Mouse (Mus musculus) mesoderm, embryonic 11.5 days (tissue): ENCODE results near the gene Mus81.
"Not testable (repeated sequence)": the region's sequence is repeated elsewhere in the genome, so short reads cannot be mapped to it uniquely, and the experiment has no call there.

Experiments used
- DNase-seq: peaks from one replicate; pipeline ENCODE4 v3.0.0-alpha.2; 2012; ENCODE audit warnings: low read depth, low spot score

Gene Mus81

DNA sequence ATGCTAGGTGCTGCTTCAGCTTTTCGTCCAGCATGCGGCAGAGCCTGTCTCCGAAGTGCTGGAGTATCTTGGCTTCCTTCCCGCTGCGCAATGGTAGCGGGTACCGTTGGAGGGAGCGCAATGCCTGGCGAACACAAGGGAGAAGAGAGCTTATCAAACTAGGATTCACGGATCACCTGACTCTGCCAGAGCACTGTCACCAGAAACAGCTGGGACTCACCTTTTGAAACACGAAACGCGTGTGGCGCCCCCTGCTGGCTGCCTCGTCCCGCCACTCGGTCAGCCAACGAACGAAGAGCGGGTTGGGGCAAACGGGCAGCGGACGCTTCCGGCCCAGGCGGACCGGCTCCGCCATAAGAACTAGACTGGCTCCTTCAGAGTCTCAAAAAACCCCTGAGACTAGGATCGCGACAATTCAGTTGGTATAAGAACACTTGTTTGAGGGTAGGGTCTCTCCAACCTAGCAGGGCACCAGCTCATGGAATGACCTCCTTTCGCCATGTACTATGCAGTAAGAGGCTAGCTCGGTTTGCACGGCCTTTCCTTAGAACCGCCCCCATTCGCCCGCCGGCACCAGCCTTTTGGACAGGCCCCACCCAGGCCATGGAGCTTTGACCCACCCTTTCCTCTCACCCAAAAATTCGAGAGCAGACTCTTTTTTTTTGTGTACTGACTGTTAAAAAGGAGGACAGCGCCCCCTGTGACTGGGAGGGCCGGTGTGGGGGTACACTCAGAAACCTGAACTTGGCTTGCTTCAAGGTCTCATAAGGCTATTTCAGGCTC lies at the start of gene Mus81:
TSS of gene Mus81 (minus strand) at position 635 of the 783 bp plus-strand sequence.
- DNase-seq: peak; percentile 94

DNA sequence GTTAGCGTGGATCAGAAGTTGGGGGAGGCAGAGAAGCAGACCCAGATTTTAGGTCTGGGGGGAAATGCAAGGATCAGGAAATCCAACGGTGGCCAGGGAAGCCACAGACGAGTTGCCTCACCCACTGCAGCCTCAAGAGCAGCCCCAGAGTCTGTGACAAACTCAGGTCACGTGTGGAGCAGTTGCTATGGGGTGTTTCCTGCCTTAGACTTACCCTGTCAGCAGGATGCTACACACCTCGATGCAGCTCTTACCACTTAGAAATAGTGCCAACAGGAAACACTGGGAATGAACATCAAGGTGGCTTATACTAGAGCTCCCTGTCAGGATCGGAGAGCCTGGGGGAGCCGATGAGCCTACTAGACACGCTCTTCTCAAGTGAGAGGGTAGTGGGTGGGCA lies 44.3 kb upstream of the Mus81 start:
- DNase-seq: no peak

DNA sequence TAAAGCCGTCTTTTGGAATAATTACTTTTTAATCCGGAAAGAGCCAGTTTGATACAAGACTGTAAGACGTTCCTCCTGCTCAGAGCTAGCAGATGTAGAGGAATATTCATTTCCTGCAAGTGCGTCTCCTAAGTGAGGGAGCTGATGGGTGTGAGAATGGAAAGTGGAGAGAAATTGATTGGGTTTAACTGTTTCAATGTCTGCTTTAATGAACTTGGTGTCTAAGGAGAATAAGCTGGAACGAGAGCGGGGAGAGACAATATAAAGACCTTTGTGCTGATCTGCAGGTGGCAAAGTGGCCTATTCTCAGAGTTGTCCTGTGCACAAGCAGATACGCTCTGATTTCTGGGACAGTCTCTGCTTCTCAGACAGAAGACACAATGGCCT lies 41.9 kb upstream of the Mus81 start:
- DNase-seq: no peak

DNA sequence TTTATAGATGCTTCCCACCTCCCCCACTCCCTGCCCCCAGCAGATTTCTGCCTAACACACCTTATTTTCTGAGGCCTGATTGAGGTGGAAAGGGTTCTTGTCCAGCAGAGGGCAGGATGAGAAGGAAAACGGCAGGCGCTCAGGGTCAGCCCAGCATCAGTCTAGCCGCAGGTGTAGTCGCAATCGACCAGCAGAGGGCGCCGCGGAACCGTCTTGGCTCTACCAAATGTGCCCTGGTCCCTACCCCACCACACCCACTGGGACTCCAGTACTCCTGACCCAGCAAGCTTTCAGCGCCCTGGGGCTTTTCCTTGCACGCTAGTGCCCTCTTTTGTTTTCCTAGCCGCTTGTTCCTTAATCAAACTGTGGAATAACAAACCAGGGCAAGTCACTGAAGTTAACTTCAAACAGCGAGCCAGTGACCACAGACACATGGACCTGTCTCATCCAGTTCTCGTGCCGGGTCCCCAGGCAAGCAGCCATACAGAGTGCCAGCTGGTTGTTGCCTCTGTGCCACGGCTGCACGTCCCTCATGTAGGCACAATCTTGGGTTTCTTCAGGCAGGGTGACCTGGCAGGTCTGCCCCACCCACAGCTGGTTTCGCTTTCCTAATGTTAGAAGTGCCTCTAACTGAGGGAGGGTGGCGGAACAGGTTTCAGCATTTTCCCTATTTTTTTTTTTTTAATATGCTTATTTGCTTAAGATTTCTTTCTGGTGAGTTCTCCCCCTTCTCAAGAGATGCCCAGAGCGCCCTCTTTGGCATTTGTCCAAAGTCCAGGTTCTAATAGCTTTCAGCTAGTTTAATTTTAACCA lies 41.3 kb upstream of the Mus81 start:
- DNase-seq: peak; percentile 93

DNA sequence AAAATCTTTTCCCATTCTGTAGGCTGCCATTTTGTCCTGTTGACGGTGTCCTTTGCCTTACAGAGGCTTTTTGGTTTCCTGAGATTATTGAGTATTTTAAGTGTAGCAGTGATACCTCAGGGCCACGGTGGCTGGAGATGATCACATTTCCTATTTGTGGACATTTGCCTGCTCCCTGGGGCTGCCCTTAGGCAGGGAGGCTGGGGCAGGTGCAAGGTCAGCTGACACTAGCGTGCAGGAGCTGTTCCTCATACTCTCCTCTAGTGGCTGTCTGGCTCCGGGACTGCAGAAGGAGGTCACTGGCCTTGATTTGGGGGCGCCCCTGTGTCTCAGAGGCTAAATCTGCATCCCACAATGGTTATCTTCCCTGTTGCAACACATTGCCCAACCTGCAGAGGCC lies 37.0 kb upstream of the Mus81 start:
- DNase-seq: no peak

DNA sequence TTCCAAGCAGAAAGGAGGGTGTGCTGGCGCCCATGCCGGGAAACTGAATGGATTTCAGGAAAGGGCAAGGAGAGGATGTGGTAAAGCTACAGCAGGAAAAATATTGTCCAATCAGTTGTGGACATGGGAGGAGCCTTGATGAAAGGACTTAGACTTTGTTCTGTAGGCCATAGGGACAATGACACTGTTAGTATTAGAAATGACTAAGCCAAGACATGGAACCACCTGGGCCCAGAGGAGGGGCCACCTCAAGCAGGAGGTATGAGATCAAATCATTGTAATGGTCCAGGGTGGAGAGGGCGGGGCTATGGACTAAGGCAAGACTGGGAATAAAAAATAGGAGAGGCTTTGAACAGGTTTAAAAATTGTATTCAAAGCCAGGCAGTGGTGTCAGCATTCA lies 30.5 kb upstream of the Mus81 start:
- DNase-seq: no peak

DNA sequence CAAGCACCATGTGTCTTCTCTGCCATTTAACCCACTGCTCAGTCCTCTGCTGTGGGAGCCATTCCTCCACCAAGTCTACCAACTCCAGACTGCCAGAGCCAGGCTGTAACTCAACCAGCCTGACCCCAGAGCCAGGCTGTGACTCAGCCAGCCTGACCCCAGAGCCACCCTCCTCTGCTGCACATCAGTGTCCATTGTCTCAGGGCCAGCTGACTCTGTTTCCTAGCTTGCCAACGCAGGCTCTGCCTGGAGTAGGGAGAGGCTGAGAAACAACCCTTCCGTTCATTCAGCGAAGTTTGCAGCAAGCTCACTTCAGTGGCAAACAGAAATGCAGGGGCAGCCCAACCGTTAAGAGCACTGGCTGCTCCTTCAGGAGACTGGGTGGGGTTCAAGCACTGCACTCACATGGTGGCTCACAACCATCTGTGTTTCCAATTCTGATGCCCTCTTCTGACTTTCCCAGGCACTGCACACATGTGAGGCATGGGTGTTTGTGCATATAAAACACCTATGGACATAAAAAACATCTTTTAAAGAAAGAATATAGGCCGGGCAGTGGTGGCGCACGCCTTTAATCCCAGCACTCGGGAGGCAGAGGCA lies 28.8 kb upstream of the Mus81 start:
- DNase-seq: no peak

DNA sequence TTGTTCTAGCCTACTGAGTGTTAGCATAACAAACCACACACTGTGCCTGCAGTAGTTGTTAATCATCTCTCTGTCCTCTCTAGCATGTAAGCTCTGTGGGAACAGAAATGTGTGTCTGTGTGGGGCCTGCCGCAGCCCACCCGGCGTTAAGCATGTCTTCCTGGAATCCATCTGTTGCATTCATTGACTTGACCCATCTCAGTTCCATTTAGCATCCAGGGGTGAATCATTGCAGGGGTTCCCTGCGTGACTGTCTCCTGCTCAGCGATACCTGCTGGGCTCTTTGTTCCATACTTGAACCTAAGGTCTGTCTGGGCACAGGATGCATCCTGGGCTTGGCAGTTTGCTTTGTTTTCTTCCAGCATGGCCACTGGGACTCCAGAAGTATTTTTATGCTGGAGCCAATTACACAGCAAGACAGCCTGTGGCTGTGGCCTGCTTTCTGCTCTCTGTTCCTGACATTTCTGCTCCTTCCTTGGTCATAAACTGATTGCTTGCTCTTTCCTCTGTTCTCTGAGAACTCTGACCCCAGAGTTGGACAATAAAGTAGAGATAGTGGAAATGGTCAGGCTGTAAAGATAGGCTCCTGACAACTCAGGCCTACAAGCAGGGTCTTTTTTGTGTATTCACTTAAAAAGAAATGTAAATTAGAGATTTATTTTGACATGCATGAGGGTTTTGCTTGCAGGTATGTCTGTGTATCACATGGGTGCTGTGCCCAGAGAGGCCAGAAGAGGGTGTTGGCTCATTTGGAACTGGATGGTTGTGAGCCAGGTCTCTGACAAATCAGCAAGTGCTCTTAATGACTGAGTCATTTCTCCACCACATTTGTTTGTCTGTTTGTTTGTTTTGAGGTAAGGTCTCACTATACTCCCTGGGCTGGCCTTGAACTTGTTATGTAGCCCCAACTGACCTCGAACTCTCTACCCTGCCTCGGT lies 27.9 kb upstream of the Mus81 start:
- no peak for DNase-seq

DNA sequence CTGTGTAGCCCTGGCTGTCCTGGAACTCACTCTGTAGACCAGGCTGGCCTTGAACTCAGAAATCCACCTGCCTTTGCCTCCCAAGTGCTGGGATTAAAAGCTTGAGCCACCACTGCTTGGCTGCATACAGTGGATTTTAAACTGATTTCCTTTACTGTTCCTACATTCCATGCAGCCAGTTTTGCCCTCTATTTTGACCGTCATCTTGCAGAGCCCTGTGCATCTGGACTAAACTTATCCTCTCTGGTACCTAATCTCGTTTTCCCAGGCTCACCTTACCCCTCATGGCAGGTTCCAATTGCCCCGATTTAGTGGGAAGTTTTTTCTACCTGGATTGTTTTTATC lies 24.8 kb upstream of the Mus81 start:
- no peak for DNase-seq

DNA sequence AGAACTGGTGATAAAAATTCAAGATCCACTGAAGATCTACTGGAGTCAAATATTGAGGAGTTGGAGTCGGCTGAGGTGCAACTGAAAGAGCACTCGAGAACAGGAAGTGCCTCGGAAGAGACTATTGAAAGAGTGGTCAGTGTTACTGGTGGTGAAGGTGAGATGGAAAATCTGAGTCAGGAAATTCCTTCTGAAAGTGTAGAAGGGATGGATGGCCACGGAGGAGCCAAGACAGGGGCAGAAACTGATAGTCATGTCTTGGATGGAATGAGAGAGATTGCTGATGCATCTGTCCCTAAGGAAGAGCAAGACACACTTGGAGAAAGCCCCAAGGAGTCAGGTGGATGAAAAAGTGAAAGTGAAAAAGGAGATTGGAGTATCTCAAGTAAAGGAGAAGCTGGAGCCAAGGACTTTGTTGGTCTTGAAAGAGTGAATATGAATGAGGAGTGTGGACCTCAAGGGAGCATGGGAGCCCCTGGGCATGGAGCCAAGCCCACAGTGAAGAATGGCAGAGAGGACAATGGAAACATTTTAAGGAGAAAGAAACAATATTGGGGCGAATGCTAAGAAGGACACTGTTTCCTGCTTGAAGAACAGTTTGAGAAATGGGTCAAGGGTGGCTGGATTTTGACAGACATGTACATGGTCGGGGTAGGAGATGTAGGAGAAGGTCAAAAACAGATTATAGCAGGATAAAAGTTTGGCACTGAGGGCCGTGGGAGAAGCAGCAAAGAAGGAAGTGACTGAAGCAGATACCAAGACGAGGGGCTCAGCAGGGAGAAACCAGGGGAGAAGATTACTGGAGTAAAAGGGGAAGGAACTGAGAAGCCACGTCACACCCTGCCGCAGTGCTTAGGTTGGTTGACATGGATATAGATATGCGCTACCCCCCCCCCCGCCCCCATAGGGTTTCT lies 24.1 kb upstream of the Mus81 start:
- DNase-seq: no peak

DNA sequence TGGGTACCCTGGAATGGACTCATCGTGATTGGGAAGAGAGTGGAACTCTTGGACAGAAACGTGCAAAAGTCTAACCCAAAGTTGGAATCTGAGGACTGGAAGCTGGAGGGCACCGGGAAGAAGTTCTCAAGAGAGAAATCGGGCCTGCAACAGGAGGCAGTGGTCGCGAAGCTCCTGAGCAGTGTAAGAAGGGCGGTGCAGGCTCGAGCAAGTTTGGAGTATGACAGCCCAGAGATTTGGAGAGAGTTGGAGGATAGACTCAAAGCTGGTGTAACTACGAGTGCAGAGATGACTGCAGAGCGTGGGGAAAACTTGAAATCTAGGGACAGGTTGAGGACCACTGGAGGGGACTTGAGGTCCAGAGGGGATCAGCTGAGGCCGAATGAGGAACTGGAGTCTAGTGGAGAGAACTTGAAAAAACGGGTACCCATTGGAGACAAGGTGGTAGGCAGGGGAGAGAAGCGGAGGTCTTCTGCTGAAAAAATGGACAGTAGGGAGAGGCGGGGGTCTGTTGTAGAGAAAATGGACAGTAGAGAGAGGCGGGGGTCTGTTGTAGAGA lies 23.0 kb upstream of the Mus81 start:
- DNase-seq: no peak

DNA sequence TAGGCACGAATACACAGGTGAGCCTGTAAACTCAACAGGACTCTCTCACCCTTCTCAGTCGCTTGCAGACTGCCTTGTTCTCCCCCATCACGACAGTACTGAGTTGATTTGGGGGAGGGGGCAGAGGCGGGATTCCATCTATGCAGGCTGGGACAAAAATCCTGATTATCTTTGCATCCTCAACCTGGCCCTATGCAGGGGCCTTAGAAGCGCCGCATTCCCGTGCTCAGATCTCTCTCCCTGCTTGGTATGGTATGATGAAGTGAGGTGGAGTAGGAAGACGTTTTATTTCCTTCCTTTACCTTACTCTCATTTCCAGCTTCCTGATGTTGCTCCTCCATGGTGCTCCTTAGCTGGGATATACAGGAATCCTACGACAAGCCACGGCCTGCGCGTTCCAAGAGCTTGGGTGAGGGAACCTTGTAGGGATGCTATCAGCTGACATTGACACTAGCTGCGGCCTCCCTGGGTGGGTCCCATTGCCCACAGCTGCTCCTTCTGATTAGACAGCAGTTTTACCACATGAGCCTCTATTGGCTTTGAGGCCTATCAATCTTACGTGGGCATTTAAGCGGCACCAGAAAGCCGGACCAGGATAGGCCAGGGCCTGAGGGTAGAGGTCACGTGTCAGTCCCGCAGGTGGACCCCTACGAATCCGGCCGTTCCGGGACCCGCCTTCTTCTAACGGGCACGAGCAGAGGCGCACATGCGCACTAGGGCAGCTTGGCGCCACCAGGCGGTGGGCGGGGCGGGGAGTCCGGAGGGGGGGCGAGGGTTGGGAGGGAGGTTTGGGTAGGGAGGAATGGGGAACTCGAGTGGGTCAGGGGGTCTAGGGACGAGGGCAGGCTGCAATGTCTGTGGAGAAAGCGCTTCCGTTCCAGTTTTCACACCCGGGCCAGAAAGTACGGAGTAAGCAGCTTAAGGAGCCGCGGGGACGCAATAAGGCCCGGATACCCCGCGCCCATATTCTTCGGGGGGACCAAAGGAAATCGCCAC lies 22.1 kb upstream of the Mus81 start, which contains the start of gene Snx32:
TSS of gene Snx32 (minus strand) at position 508 of the 996 bp plus-strand sequence.
- peak; percentile 98 for DNase-seq

DNA sequence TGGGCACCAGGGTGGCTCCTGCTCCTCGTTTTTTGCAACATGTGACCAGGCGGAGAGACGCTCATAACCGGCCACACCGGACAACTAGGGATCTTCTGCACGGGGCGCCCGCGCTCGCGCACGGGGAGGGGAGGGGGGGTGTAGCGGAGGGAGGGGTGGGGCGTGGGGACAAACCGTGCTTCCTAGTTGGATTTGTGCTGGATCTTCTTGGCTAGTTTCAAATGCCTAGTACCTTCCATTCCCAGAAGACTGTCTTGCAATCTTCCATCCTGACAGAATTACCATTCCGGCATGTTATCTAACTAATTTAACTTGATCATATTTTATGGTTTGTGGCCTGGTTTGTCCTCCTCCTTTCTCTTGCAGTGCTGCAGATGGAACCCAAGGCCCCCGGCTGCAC lies 15.5 kb upstream of the Mus81 start, which contains the start of gene 1700020D05Rik:
TSS of gene 1700020D05Rik (minus strand) at position 101 of the 400 bp plus-strand sequence.
- no peak for DNase-seq

DNA sequence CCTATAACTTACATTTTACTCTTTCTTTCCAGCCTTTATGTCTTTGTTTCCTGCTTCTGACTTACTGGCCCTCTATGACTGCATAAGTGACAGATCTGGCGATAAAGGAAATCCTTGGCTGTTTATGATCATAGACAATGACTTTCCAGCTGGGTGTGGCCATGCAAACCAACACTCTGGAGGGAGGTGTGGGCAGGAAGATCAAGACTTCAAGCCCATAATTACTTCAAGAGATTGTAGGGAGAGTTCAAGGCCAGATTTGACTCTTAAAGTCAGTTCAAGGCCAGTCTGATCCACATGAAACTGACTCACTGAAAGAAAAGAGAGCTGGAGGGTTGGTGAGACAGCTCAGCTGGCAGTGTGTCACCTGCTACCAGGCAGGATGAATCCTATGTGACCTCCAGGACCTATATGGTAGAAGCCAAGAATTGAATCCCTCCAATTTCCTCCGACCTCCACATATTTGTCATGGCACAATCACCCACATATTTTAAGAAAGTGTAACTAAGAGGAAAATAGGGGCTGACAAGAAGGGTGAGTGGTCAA lies 12.2 kb upstream of the Mus81 start:
- no peak for DNase-seq

DNA sequence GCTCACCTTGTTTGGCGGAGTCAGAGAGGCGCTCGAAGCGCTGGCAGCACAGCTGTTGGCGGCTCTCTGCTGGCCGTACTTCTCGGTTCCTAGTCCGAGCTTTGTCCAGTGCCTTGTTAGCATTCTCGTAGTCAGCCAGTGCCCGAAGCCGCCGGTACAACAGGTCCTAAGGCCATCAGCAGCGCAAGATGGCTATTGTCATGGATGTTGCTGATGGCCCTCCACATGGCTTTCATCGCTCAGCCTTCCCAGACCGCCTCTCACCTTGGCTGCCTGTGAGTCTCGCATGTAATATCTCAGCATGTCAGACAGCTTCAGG lies 7.8 kb upstream of the Mus81 start:
- DNase-seq: no peak

DNA sequence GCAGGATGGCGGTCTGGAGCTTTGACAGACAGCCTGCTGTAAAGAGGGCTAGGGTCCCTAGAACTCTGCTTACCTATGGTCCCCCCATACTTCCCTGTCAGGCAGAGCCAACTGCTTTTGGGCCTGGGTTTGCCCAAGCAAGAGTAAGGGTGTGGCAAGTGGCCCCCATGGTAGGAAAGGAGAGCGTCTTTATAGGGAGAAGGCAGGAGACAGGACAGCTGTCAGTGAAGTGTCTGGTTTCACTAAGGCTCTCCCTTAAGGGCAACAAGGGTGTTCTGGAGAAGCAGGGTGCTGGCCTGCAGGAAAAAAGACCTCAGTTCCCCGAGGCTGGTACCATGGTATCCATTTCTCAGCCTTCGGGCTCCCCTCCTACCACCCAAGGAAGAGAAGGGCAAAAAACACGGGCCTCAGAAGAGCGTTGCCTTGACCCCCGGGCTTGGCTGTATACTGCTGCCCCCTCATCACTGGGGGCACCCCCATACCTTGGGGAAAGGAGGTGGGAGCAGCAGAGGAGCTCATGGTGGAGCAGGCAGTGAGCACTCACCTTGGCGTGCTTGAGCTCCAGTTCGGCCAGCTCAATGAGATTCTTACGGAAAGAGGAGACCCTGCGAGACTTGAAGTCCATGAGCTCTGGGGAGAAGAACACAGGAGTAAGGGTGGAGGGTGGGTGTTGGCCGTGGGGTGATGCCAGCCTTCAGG lies 7.3 kb upstream of the Mus81 start:
- DNase-seq: no peak

DNA sequence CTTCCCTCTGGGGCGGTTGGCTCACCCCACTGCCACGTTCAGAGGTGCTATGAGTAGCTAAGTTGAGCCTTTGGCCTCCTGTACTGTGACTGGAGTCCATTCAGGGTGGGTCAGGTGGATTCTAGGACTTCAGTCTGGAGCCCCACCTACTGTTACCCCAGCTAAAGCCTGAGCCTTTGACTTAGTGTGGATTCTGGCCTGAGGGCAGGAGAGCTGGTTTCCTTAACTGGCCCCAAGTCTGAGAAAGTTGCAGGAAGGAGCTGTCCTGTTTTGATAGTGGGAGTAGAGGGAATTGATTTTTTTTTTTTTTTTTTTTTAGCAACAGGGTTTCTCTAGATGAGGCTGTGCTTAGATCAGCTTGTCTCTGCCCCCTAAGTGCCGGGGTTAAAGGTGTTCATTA lies 6.1 kb upstream of the Mus81 start:
- DNase-seq: no peak

DNA sequence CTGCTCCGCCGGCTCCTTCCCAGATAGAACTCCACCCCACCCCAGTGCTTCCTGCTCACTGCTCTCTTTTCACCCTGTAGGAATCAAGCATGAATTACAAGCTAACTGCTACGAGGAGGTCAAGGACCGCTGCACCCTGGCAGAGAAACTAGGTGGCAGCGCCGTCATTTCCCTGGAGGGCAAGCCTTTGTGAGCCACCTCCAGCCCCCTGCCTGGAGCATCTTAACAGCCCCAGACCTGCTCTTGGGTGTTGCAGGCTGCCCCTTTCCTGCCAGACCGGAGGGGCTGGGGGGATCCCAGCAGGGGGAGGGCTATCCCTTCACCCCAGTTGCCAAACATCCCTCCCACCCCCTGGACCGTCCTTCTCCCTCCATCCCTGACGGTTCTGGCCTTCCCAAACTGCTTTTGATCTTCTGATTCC lies 5.1 kb upstream of the Mus81 start:
- not testable (repeated sequence) for DNase-seq
